Mouse (Mus musculus): Measurements from ENCODE around the gene Cacng8.

GRCm38 (mm10) chr7:3373754-3374153, 16.7 kb upstream of the Cacng8 start:
- TF ChIP-seq POLR2A (IDR thresholded peaks at IDR 0.05; ENCODE audit: borderline replicate concordance, extremely low read depth, insufficient read depth, insufficient read length, poor library complexity, severe bottlenecking), result no peak
- no peak for TF ChIP-seq CTCF (IDR thresholded peaks at IDR 0.05; ENCODE audit: borderline replicate concordance, extremely low read depth, insufficient read depth, insufficient read length)

Data from brain, embryonic 14.5 days (tissue).